Mouse (Mus musculus) bone marrow macrophage, adult 2 months (primary cell): ENCODE results near the gene Qtrt2.

ENCODE experiments used
- CTCF ChIP-seq: IDR thresholded peaks from 2 replicates; pipeline ENCODE4 v1.5.1; 2012; ENCODE audit warnings: low read depth, mild to moderate bottlenecking, low read length, moderate library complexity
- POLR2A ChIP-seq: IDR thresholded peaks from 2 replicates; pipeline ENCODE4 v1.6.1; 2012; ENCODE audit warnings: mild to moderate bottlenecking, low read depth, low read length, borderline replicate concordance

GRCm38 (mm10) chr16:43925001-43925558 is 1.5 kb downstream of the Qtrt2 start:
- TF ChIP-seq POLR2A, result no peak
- no peak for TF ChIP-seq CTCF
